Mouse (Mus musculus) CD4-positive, CD25-positive, alpha-beta regulatory T cell, adult 9 weeks (primary cell): ENCODE measurements around the gene Fos. TPM values are rescaled to one million over a fixed set of nuclear protein-coding genes. Genes with fewer than 3 reads are reported as not detected.

Experiments used
- polyA plus RNA-seq: library from polyadenylated mRNA; unstranded; fragments of 100-300 nt; shearing (Covaris generic); gene quantifications from one replicate; pipeline ENCODE4 v1.2.1, GENCODE M21; 2017

Gene Fos
- 20.9 TPM for polyA plus RNA-seq

GRCm38 (mm10) chr12:85473481-85474297 lies at the start of gene Fos:
Gene Fos, plus strand, starts transcription at chr12:85473890.

Other genes with a start within 250 kb of the Fos start
- gene Mlh3, start 203.3 kb upstream of the Fos start, polyA plus RNA-seq = 21.5 TPM
- gene Acyp1, start 185.5 kb upstream of the Fos start, polyA plus RNA-seq = 75.6 TPM
- 0.32 TPM for gene Zc2hc1c, start 185.3 kb upstream of the Fos start, polyA plus RNA-seq
- gene Nek9, start 134.5 kb upstream of the Fos start, polyA plus RNA-seq = 11.3 TPM
- 197 TPM for gene Tmed10, start 99.0 kb upstream of the Fos start, polyA plus RNA-seq
- gene Jdp2, start 125.1 kb downstream of the Fos start, polyA plus RNA-seq = 0.87 TPM
- gene Batf, start 212.8 kb downstream of the Fos start, polyA plus RNA-seq = 244 TPM